Mouse (Mus musculus) brain, embryonic 14.5 days (tissue): ENCODE measurements around the gene Rita1. TPM values are rescaled to one million over a fixed set of nuclear protein-coding genes. Genes with fewer than 3 reads are reported as not detected.

Source experiments
- DNase-seq: peaks from one replicate; pipeline ENCODE4 v3.0.0-alpha.2; 2011; ENCODE audit warnings: low read depth
- CTCF ChIP-seq: fragments of 200-500 bp; IDR thresholded peaks from 2 replicates; pipeline ENCODE4 v1.5.1; 2012; ENCODE audit warnings: inconsistent platforms, mild to moderate bottlenecking, moderate library complexity, borderline replicate concordance; ENCODE audit not compliant: insufficient read depth, insufficient read length; ENCODE audit errors: extremely low read depth
- POLR2A ChIP-seq: fragments of 200-500 bp; IDR thresholded peaks from 2 replicates; pipeline ENCODE4 v1.6.1; 2012; ENCODE audit warnings: mild to moderate bottlenecking, inconsistent platforms, borderline replicate concordance; ENCODE audit not compliant: poor library complexity, insufficient read depth, insufficient read length, severe bottlenecking; ENCODE audit errors: extremely low read depth
- polyA plus RNA-seq: library from polyadenylated mRNA; depleted of rRNA; stranded (reverse); fragments of >200 nt; gene quantifications from 2 replicates; pipeline ENCODE4 v1.2.3, GENCODE M21; 2012

The Rita1 gene
- polyA plus RNA-seq, 1 experiment: 32.8 TPM

DNA sequence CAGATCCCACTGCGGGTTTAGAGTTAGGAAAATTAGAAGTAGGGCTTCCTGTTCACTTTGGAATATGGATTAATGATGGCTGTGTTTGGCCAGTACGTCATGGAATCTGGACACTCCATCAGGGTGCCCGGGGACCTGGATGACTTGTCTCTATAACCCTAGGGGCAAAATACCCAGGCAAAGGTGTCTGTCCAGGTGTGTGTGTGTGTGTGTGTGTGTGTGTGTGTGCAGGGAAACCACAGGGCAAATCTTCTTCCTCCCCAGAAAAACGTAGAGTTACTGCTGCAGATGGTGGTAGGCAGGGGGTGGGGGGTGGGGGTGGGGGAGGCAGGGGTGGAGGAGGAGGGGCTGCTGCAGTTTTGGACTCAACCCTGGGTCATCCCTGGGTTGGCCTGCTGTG is 35.0 kb upstream of the Rita1 start:
- TF ChIP-seq POLR2A (no peak), CTCF (no peak)
- no peak for DNase-seq

- TF ChIP-seq CTCF (no peak), POLR2A (no peak)
- DNase-seq: peak; percentile 39
These were observed 33.5 kb upstream of the Rita1 start for GRCm38 (mm10) chr5:120645851-120646250.

DNA sequence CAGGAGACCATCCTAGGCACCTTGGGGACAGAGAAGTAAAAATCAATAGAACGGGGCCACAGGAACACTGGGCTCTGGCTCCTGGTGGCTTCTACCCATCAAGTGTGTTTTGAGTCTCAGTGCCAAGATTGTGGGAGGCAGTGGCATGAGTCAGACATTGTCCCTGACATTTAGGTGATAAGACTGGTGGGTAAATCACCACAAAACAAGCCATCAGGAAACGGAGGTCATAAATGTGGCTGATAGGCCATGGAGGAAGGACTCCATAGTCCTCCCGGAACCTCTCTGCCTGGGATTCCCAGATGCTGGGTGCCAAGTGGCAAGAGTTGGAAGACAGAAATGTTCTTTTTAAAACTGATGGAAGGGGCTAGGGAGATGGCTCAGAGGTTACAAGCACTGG is 31.8 kb upstream of the Rita1 start:
- no peak for DNase-seq
- TF ChIP-seq POLR2A (no peak), CTCF (no peak)

DNA sequence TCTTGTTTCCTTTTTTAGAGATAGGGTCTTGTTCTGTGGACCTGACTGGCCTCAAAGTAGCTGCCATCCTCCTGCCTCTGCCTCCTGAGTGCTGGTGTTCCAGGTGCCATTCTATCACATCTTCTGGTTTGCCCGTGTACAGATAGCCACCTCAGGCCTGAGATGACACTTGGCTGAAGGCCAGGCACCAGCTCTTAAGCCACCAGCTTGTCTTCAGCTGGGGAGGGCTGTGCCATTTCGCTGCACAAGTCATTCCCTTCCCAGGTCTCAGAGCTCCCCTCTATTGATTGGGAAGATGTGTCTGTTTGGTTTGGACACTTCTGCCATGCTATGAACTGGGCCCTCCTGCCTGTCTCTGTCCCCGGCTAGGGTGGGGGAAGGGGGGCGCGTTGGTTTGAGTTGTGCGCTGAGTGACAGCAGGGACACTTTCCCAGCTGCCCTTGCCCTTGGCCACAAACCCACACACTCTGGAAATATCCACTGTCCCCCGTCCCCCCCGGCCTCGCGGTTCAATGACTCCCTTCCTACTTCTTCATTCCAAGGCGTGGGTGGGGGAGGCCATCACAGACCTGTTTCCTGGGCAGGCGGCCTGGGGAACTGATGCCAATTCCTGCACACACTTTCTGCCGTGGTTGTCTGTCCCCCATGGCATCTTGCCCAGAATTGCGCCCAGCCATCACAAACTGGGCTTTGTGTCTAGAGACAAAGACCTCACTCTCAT is 31.1 kb upstream of the Rita1 start:
- TF ChIP-seq CTCF (no peak), POLR2A (no peak)

GRCm38 (mm10) chr5:120640094-120640493 is 27.7 kb upstream of the Rita1 start:
- no peak for TF ChIP-seq CTCF
- no peak for DNase-seq

More for the DNA sequence above, 31.1 kb upstream of the Rita1 start:
- peak; percentile 53 for DNase-seq

- TF ChIP-seq CTCF (no peak), POLR2A (no peak)
- DNase-seq: no peak
These were observed 23.2 kb upstream of the Rita1 start for GRCm38 (mm10) chr5:120635633-120636032.

DNA sequence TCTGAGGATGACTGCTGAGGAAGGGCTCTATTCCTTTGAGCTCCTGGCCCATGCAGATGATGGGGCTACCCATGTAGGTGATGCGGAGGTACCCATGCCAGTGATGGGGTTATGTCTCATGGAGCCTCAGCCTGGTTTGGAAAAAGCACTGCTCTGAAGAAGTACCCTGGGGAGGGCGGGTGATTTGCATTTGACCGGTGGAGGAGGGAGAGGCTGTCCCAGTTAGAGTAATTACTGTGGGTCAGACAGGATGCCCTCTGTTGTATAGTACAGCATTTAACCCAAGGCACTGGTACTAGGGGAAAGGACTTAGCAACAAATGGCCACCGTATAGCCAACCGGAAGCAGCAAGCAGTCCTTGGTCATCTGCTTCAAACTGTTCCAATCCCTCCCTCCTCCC is 22.5 kb upstream of the Rita1 start:
- no peak for DNase-seq

GRCm38 (mm10) chr5:120634131-120634530 is 21.7 kb upstream of the Rita1 start, which contains the start of gene Cfap73:
Gene Cfap73, minus strand, starts transcription at chr5:120634235.
- DNase-seq: no peak
- no peak for TF ChIP-seq POLR2A
- no peak for TF ChIP-seq CTCF

More for the DNA sequence above, 22.5 kb upstream of the Rita1 start:
- TF ChIP-seq CTCF: no peak
- TF ChIP-seq POLR2A: no peak

- TF ChIP-seq CTCF (peak; percentile 32; the same call in 1 of the 2 replicates), POLR2A (no peak)
These were observed 19.5 kb upstream of the Rita1 start for GRCm38 (mm10) chr5:120631892-120632291.

DNA sequence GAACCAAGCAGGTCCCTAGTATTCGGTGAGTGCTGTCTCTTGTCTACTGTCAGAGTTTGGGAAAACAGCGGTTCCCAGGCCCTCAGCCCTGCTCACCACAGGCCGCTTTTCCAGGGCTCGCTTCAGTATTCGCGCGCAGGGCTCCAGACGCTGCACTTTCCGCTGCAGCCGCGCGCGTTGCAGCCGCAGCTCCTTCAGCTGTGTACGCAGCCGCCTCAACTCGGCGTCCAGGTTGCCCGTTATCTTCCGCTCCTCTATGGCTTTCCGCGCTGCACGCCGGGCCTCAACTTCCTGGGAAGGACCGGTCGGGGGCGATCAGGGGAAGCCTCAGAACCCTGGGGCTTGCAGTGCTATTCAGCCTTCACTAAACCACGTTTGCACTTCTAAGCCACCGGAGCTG is 18.7 kb upstream of the Rita1 start:
- DNase-seq: peak; percentile 42

More at GRCm38 (mm10) chr5:120631892-120632291, 19.5 kb upstream of the Rita1 start:
- no peak for DNase-seq

GRCm38 (mm10) chr5:120628624-120629023 is 16.2 kb upstream of the Rita1 start:
- no peak for TF ChIP-seq POLR2A
- TF ChIP-seq CTCF: no peak
- DNase-seq: peak; percentile 48

More for the DNA sequence above, 18.7 kb upstream of the Rita1 start:
- TF ChIP-seq POLR2A (no peak), CTCF (no peak; the same call in 1 of the 2 replicates)

DNA sequence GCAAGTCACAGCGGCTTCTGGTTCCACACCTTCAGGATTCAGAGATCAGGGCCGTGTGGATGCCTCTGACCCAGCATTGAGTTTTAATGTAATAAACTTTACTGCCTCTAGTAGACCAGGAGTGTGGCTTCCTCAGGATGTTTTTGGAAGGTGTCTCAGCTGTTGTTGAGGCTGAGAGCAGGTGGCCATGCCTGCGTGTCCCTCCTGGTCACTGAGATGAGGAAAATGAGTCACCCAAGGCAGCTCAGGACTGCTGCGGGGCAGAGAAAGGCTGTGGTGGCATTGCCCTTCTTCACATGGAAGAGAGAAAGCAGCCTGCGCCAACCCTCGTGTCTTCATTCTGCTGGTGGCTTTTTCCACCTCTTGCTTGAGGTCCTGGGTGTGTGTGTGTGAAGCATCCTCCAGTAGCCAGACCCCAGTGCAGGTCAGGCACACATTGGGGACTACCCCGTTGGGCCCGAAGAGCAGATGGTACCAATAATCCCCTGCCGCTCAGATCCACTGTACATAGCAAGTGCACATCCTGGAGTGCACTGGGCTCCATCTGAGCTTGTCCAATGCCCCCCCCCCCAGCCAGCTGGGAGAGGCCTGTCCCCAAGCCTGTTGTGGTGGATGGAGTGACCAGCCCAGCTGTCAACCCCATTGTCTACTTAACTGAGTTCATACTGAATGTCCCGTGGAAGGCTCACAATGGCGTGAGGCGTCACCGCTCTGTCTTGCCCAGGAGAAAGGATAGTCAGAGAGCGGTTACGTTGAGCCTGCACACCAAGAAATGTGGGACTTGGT is 15.3 kb upstream of the Rita1 start:
- no peak for DNase-seq
- TF ChIP-seq POLR2A (no peak), CTCF (no peak)

DNA sequence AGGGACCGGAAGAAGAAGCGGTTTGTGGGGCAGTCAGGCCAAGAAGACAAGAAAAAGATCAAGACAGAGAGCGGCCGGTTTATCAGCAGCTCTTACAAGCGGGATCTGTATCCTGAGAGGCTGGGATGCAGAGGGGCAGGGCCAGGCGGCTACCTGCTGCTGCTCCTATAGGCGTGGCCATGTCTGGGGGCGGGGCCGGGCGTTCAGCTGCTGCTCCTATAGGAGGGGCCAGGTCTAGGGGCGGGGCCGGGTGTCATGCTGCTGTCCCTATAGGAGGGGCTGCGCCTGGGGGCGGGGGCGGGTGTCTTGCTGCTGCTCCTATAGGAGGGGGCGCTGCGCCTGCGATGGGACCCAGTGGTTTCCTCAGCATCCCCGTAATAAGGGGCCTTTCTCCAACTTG is 14.0 kb upstream of the Rita1 start:
- peak; percentile 47 for DNase-seq
- TF ChIP-seq CTCF (no peak), POLR2A (no peak)
